Mouse (Mus musculus) kidney, postnatal 36 days (tissue): Measurements from ENCODE around the gene Cdk2ap2.
A peak's percentile ranks its signal among the peaks of the same experiment; 100 is the strongest.

Experiments
- DNase-seq, 2 experiments: peaks; one replicate each; pipeline ENCODE4 v3.0.0; 2021 to 2022; ENCODE audit warnings: mixed read lengths in 2 of 2

The Cdk2ap2 gene

DNA sequence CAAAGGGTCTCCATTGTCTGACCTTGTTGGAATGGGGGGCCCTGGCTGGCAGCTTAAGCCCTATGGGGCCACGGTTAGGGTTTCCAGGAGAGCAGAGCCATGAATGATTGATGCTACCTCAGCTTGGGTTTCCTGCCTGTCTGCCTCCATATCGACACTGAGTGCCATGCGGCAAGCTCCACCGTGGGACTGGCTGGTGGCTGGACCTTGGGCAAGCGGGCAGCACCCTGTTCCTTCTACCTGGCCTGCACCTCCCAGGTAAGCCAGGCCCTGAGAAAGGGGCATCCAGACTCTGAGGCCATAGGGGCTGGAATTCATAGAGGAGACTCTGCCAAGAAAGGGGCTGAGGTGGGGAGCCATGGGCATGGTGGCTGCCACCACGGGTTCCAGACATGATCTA, 43.2 kb downstream of the Cdk2ap2 start:
- no peak for DNase-seq

DNA sequence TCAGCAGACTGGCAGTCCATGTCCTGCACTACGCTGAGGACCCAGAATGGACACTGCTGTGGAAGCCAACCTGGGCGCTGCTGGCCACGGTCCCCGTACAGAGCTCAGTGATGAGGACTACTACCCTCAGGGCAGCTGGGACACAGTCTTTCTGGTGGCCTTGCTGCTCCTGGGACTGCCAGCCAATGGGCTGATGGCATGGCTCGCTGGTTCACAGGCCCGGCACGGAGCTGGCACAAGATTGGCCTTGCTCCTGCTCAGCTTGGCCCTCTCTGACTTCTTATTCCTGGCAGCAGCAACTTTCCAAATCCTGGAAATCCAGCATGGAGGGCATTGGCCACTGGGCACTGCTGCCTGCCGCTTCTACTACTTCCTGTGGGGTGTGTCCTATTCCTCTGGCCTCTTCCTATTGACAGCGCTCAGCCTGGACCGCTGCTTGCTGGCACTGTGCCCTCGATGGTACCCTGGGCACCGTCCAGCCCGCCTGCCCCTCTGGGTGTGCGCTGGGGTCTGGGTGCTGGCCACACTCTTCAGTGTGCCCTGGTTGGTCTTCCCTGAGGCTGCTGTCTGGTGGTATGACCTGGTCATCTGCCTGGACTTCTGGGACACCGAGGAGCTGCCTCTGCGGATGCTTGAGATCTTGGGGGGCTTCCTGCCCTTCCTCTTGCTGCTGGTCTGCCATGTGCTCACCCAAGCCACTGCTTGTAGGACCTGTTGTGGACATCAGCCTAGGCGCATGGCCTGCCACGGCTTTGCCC, 45.6 kb downstream of the Cdk2ap2 start:
- DNase-seq = peak; percentile 53 to 70

DNA sequence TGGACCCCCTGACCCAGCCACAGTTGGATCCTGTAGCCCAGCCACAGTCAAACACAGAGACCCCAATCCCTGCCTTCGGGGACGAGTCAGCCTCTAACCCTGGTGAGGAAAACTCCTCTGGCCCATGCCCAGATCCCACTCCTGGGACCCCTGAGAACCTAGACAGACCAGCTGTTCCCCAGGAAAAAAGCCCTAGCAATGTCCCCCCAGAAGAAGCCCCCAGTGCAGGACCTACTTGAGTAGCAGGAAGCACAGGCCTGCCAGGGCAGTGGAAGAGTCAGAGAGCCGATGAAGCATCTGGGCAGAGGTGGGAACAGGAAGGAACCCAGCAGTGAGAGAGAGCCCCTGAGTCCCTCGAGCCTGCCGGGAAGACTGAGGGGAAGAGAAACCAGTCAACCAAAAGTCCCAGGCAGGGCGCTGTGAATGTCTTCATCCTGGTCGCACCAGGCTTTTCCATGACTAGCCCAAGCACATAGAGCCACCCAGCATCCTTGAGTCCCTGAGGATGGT, 46.8 kb downstream of the Cdk2ap2 start, which contains the start of gene Cabp4:
Gene Cabp4 (minus strand): TSS at position 275 of the 510 bp plus-strand sequence.
- no peak for DNase-seq

DNA sequence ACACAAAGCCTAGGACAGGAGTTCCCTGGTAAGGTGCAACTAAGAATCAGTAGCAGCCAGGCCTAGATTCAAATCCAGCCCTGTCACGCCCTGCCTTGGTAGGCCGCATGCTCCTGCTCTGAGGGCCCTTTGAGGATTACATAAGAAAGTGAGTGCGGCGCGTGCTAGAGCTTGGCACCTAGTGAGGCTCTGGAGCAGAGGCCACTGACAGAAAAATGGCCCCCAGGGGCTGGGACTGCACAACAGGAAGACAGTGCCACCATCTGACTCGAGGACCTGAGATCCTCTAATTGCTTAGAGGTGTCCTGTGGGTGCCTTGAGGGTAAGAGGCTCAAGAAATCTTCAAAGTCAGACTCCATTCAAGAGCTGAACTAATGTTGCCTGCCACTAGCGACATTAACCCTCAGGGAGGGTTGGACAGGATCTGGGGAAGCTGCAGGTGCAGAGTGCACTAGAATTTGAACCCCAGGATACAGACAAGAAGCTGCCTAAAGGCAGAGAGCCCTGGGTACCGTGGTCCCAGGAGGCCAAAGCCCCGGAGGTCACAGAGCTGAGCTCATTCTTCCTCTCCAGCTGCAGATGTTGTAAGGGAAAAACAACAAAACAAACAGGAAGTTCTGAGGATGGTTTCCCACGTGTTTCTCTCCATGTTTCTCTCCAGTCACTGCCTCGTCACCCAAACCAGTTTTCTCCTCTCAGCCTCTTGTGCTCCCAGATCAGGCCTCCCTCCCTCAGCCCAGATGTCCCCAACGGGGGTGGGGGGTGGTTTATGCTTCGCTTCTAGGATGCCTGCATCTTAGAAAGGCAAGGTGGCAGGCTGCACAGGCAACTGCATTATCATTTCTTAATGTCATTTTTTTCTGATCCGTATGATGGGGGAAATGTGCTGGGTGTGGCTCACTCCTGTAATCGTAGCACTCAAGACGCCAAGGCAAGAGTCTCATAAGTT, 47.8 kb downstream of the Cdk2ap2 start:
- DNase-seq = peak in 1 of 2 experiments; percentile 51

DNA sequence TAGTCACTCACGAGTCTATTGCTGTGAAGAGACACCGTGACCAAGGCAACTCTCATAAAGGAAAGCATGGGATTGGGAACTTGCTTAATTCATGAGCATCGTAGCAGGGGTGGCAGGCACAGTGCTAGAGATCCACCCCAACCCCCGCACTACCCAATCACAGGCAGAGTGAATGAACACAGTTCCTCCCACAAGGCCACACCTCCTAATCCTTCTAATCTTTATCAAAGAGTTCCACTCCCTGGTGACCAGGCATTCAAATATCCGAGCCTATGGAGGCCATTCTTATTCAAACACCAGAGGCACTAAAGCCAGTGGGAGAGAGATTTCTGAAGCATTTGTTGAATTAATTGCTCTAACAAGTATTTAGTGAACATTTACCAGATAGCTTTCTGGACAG, 49.0 kb downstream of the Cdk2ap2 start:
- DNase-seq = no peak

DNA sequence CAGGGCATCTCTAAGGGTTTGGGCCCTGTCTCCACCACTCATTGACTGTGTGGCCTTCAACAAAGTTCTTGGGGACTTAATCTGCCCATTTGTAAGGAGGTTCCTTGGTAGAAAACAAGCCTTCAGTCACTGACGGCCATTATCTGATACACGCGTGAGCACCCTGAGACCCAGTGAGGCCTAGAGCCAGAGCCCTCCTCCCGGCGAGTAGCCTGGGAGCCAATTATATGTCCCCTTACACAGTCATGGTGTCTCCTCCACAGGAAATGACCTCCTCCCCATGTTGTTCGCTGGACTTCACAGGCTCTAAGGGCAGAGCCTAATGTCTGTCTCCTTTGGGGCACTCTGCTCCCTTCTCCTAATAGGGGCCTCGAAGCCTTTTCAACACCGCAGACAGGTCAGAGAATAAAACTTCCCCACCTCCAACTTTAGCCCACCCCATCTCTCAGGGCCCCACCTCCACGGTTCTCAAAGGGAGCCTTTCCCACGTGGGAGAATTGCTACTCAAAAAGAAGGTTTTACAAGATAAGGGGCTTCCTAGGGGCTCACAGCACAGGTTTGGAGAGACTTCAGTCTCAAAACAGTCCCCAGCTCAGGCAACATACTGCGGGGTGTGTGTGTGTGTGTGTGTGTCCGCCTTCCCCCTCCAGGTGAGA, 49.5 kb downstream of the Cdk2ap2 start:
- no peak for DNase-seq

DNA sequence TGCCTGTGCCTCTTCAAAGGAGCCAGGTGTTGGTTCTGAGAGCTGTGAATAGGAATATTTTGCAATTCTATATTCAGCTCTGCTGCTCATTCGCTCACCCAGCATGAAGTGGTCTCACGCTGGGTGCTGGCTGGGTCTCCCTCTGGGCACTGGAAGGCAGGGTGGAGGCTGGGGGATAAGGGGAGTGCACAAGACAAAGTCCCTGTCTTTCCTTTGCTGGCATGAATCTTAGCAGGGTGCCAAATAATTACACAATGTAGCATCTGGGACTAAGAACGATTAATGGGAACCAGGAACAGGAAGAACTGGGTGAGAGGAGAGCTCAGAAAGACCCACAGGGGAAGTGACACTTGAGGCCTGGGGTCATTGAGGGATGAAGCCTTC, 50.0 kb downstream of the Cdk2ap2 start:
- no peak for DNase-seq

DNA sequence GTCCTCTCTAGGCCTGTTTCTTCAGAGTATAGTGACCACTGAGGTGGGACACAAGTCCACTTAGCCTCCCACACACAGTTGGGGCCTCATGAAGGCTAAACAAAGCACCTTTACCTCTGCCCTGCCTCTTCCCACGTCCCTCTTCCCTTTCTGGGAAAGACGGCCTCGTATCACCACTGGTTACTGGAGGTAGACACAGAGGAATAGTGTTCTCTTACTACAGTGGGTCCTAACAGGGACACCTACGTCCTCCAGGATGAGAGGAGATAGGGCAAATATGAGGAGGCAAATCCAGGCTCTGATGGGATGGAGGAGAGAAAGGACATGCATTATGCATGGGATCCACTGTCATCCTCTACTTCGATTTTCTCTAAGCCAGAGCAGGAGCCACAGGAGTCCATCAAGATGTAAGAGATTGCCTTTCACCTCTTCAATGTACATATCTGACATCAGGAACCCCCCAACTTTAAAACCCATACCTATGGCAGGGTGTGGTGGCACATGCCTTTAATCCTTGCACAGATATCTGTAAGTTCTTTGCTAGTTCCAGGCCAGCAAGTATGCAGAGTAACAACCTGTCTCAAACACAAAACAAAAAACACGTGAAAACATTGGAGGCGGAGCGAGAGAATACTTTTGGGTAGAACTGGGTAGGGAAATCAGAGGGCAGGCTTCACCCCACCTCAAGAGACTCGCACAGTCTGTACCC, 51.0 kb downstream of the Cdk2ap2 start:
- DNase-seq = no peak

DNA sequence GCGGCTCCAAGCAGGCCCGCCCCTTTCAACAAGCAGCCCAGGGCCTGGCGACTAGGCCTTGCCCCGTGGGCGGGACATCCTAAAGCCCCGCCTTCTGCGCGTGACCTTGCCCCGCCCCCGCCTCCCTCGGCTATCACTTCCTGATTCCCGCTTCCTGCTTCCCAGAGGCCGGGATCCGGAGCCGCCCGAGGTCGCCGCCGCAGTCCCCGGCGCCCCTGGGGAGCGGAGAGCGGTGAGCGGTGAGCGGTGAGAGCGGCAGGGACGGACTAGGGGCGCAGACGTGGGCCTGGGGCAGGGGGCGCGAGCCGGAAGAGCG, 51.5 kb downstream of the Cdk2ap2 start, which contains the start of gene Coro1b:
Gene Coro1b (plus strand): TSS at position 129 of the 316 bp plus-strand sequence.
- DNase-seq = peak; percentile 98 to 99
